Mouse (Mus musculus) cerebellum, adult (tissue): ENCODE data around the gene Gm26657.

Source experiments
- ATAC-seq: cut with Nextera tagmentation; 2 replicates; pipeline ENCODE4 v1.9.2; 2017; ENCODE audit warnings: mild to moderate bottlenecking, moderate library complexity, mixed read lengths; ENCODE audit not compliant: insufficient number of reproducible peaks, low FRiP score, low TSS enrichment

The Gm26657 gene

GRCm38 (mm10) chr4:56740020-56740485, at the start of gene Gm26657:
TSS of gene Gm26657 (plus strand) at chr4:56740070.
- ATAC-seq, result no peak

DNA sequence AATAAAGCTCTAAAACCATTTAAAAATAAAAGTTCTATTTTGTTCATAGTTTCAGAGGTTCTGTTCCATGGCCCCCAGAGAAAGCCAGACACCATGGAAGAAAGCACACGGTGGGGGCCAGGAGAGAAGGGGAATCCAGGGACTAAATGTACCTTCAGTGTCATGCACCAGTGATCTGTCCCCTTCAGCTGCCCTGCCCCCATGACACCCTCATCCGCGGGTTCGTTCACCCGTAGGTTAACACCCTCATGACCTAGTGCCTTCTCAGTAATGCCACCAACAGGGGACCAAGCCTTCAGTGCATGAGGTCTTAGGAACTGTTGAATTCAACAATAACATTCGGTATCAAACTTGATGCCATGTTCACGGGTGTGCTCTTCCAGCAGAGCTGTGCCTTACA, 43.5 kb upstream of the Gm26657 start:
- ATAC-seq, result no peak

DNA sequence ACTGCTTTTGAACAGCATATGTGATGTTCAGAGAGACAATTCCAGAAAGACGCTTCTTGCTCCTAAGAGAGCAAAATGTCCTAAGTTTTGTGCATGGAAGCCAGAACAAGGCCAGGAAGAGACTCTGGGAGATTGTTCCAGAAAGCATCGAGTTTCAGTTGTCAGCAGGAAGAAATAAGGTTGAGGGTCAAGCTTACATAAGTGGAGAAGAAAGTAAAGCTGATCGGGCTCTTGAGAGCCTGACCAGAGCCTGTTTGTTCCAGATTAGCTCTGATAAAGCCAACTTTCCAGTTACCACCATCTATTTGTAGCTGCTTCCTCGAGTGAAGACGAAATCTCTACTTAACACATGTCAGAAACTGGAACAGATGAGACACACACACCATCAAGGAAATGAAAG, 41.2 kb upstream of the Gm26657 start:
- ATAC-seq, result no peak

DNA sequence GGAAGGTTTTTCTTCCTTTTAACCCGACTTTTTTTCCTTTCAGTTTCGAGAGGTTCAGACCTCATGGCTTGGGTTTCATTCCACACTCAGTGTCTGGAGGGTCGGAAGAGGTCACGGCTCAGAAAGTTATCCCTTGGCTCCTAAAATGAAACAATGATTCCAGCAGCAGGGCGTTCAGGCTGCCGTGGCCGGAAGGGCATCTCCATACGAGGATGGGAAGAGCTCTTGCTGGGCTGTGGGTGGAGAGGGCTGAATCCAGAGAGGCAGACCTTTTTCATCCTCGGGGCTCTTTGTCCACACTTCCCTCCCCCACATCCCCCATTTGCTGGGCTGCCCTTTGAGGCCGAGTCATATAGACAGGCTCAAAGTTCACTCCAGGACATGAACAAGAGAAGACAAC, 37.6 kb upstream of the Gm26657 start:
- ATAC-seq, result no peak

GRCm38 (mm10) chr4:56713155-56713554, 26.7 kb upstream of the Gm26657 start:
- ATAC-seq, result no peak

GRCm38 (mm10) chr4:56716801-56717200, 23.1 kb upstream of the Gm26657 start:
- ATAC-seq, result no peak

DNA sequence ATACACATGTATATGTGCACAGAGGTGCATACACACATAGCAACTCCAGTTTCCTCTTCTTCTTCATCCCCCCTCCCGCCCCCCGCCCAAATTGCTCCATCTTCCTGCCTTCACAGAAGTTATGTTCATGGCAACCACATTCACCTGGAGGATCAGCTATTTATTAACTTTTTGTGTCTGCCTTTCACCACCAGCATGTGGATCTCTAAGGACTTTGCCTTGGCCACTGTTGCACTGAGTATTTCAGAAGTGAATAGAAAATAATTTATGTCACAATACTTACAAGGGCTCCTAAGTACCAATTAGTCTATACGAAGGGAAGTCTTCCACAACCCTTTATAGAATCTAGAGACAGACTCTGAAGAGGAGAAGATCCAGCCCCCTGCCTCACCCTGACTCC, 21.9 kb upstream of the Gm26657 start:
- no peak for ATAC-seq

DNA sequence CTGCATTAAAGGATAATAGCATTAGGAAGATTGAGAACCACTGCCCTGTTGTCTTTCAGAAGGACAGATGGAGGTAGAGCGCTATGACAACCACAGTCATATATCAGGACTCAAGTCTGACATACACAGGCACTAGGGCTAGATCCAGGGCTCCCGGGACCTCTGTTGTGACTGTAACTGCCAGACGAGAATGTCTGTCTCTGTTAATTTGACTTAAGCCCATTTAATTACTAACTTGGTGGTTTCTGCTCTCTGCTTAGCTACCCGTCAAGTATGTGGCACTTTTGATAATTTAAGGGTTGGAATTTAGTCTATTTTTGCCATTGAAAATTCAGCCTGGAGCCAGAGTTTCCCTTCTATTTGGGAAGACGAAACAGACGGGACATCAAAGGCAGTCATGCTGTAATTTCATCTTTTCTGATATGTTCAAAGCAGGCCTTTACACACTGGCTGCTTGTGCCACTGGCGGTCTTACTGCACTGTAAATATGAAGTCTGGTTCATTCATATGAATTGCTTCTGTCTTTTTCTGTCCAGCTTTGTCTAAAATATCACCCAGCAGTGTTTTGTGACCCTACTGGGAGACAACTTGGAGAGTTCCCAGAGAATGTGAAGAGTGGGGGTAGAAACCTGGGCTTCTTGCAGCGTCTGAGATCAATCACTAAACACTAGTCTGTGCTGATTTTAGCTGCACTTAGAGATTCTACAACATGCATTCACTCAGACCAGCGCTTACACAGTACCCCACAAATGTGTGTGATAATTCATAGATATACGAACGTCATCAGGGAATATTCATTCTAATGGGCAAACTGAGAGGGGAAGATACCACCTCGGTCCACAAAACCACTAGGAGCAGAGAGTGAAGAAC, 21.1 kb upstream of the Gm26657 start:
- no peak for ATAC-seq

- no peak for ATAC-seq
Observed at GRCm38 (mm10) chr4:56719456-56719855, 20.4 kb upstream of the Gm26657 start.

GRCm38 (mm10) chr4:56720403-56720802, 19.5 kb upstream of the Gm26657 start:
- no peak for ATAC-seq

DNA sequence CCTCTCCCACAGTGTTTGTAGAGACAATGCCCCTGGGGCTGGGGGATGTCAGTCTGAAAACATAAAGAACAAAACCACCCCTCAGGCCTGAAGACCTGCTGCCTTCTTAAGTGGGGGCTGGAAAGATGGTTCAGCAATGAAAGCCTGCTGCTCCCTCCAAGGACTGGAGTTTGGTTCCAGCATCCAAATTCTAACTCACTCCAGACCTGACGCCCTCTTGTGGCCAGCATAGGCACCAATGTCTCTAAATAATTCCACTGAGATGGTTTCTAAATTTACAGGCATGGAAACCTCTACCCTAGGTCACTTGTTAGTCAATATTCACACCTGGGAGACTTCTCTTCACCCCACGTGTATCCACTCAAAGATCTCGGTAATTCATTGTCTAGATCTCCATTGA, 18.4 kb upstream of the Gm26657 start:
- ATAC-seq, result no peak

GRCm38 (mm10) chr4:56722346-56722745, 17.5 kb upstream of the Gm26657 start:
- ATAC-seq, result no peak

DNA sequence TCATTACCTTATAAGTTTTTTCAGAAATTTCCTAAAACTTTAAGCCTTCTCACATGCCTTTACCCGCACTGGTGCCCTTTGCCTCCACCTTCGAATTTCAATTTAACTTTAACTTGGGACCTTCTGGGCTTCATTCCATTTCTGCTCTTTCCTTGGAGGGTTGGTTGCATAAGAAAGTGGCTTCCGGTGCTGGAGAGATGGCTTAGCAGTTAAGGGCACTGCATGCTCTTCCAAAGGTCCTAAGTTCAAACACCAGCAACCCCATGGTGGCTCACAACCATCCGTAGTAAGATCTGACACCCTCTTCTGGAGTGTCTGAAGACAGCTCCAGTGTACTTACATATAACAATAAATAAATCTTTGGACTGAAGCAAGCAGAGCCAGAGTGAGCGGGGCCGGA, 16.6 kb upstream of the Gm26657 start:
- ATAC-seq, result no peak

DNA sequence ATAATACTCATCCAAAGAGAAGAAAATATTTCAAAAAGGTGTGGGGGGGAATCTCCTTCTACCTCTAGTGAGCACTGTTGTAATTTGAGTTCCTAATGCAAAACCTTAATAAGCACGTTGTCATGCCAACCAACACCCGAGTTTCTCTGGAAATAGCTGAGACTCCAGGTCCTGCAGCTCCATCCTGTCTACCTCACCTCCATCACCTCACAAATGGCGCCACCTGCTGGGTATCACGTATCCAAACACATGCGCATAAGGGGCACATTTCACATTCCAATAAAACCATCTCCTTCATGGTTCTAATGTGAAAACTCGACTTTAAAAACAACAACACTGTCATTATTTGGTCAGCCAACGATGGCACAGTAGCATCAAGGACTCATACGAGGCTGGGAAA, 14.0 kb upstream of the Gm26657 start:
- ATAC-seq, result no peak

GRCm38 (mm10) chr4:56740611-56741010, 741 bp downstream of the Gm26657 start:
- no peak for ATAC-seq

GRCm38 (mm10) chr4:56741041-56741493, 1.2 kb downstream of the Gm26657 start, which contains the start of gene Actl7b:
TSS of gene Actl7b (minus strand) at chr4:56741443.
- ATAC-seq, result no peak

DNA sequence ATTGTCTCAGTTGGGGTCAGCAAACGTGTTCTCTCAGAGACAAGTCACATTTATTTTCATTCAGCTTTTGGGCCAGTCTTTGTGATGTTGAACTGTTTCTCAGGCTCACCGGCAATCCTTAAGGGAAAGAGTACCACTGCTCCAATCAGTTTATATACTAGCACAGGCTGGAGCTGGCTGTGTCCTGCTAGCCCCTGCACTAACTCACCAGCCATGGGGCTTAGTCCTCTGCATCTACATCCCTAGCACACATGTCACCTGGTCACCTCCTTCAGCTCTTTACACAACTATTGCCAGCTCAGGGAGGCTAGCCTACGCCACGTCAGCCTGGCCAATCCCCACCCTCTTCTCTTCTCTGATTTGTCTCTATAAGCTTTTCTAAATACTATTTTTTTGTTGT, 2.8 kb downstream of the Gm26657 start:
- ATAC-seq, result no peak

GRCm38 (mm10) chr4:56743363-56744195, 3.7 kb downstream of the Gm26657 start, which contains the start of gene Actl7a:
TSS of gene Actl7a (plus strand) at chr4:56743413.
- no peak for ATAC-seq

DNA sequence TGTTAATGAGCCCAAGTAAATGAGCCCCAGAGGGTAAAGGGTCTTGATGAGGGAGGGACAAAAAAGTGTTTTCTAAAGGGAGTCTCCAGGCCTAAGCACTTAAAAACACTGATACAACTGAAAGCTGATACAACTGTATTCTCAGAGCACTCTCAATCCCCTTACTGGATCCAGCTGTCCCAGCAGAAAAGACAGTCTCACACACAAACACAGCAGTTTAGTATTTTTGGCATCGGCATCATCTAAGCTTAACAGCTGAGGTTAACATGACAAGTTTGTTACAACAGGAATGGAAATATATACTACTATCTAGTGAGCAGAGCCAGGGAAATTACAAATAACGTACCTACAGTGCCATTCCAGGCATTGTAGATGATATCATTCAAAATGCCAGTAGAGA, 6.5 kb downstream of the Gm26657 start:
- ATAC-seq, result no peak

- no peak for ATAC-seq
Observed at GRCm38 (mm10) chr4:56747456-56747855, 7.6 kb downstream of the Gm26657 start.

DNA sequence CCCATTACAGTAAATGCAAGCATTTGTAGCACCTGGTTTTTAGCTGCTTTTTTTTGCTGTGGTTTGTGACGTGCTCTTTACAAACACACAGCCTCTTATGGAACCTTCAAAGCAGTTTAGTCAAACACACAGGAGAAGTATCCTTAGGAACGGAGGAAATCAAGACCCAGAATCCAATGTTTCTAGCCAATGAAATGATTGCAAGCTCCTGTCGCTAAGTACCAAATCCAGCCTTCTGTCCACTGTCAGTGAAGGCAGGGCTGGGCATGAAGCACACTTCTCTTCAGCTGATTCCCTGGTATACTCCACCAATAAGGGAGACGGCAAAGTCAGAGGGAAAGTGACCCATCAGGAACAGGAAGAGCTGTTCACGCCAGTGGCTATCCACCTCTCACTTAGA, 16.2 kb downstream of the Gm26657 start:
- no peak for ATAC-seq
